Mouse (Mus musculus) spleen, adult 2 months (tissue): ENCODE data around the gene Mepce.

Source experiments
- CTCF ChIP-seq: fragments of 200-500 bp; IDR thresholded peaks from 2 replicates; pipeline ENCODE4 v1.5.1; 2011; ENCODE audit warnings: mild to moderate bottlenecking, inconsistent platforms; ENCODE audit not compliant: insufficient read depth, insufficient read length, insufficient replicate concordance; ENCODE audit errors: extremely low read depth
- POLR2A ChIP-seq: fragments of 200-500 bp; IDR thresholded peaks from 2 replicates; pipeline ENCODE4 v1.6.1; 2011; ENCODE audit warnings: low read depth, low read length, inconsistent platforms

GRCm38 (mm10) chr5:137775587-137776290 is 11.7 kb downstream of the Mepce start:
- TF ChIP-seq POLR2A (no peak), CTCF (no peak)
